Mouse (Mus musculus): ENCODE results near the gene Fbxw21.
"Not testable (repeated sequence)": the region's sequence is repeated elsewhere in the genome, so short reads cannot be mapped to it uniquely, and the experiment has no call there.

Gene Fbxw21

DNA sequence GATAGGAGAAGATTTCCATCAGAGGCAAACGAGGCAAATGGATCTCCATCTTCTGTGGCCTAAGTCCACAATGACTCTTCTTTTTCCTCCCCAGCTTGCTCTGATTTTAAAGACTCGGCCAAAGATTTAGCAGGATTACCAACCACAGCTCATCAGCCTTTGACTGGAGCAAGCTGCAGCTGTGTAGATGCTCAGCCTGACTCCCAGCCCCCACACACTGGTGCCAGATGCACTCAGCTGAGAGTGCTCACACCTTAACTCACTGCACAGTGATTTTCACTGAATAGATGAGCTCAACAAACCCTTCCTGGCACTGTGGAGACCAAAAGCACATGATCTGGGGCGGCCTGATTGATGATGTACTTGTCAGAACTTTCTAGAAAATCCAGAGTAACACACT is at the start of gene Fbxw21:
Gene Fbxw21 (minus strand): TSS at position 101 of the 400 bp plus-strand sequence.
- no peak for DNase-seq

DNA sequence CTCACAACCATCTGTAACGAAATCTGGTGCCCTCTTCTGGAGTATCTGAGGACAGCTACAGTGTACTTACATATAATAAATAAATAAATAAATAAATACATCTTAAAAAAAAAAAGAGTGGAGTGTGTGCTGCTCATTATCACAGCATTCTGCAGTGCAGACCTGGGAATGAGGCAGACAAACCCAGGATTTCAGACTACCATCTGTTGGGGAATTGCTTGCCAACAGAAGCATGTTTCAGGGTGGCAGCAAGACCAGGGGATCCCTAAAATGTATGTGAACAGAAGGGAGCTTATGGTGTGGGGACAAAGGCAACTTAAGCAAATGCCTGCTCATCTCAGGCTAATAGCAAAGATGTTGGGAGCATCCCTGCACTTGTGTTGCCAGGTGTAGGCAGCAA is 39.5 kb upstream of the Fbxw21 start:
- not testable (repeated sequence) for DNase-seq

DNA sequence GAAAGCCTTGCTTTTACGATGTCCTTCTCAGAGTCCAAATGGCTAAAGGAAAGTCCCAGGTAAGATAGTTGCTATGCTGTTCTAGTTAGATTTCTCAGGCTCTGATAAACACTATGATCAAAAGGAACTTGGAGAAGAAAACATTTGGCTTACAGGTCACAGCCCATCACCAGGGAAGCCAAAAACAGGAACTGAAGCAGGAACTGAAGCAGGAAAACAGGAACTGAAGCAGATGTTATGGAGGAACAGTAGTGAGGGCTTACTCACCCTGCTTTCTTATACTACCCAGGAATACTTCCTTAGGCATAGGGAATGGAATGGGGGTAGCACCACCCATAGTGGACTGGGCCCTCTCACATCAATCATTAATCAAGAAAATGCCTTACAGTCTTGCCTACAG is 38.5 kb upstream of the Fbxw21 start:
- DNase-seq, result no peak

DNA sequence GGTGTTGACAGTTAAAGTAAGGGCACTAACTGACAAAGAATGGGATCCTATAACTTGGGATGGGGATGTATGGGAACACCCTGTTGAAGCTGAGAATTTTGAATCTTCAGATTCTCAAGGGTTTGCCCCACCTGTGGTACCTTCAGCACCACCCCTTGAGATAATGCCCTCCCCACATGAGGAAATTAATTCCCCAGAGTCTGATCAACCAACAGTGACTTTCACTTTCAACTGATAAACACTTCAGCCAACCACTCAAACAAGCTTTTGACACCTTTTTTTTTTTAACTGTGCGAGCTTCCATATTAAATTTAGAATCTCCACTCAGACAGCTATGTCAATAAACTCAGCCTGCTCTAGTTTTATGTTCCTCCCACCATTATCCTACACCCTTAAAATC is 37.5 kb upstream of the Fbxw21 start:
- no peak for DNase-seq

DNA sequence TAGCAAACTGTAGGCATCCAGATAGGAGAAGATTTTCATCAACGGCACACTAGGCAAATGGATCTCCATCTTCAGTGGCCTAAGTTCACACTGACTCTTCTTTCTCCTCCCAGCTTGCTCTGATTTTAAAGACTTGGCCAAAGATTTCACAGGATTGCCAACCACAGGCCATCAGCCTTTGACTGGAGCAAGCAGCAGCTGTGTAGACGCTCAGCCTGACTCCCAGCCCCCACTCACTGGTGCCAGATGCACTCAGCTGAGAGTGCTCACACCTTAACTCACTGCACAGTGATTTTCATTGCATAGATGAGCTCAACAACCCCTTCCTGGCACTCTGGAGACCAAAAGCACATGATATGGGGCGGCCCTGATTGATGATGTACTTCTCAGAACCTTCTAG is 34.0 kb upstream of the Fbxw21 start, which contains the start of gene Fbxw13:
Gene Fbxw13 (minus strand): TSS at position 101 of the 400 bp plus-strand sequence.
- DNase-seq, result not testable (repeated sequence)

DNA sequence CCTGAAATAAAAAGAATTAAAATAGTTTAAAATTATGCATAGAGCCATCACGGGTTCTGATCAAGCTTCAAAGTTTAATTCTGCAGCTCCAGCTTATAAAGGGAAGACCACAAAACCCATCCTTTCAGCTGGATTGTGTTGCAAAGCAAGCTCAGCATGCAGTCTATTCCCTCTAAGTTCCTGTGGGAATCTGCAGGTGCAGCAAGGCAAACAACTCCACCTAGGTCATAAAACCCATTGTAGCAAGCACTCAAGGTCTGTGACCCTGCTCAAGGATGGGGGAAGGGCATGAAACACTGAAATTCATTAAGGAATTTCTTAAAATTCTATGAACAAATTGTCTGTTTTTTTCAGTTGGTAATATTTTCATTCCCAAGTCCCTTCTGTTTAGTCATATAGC is 15.4 kb upstream of the Fbxw21 start:
- no peak for DNase-seq

DNA sequence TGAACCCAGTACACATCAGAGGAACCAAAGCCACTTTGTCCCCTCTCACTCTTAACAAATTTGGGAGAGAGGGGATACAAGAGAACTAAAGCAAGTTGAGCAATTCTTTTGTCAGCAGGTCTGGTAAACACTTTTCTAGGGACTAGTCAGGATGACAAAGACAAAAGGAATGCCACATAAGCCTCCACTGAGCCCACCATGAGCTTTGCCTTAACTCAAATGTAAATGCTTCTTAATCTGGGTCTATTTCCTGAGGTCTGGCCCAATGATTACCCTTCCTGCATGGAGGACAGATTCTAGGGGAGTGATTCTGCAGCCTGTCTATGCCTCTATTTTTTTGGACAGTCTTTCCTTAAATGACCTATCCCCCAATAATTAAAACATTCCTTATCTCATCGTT is 14.5 kb upstream of the Fbxw21 start:
- DNase-seq, result no peak

DNA sequence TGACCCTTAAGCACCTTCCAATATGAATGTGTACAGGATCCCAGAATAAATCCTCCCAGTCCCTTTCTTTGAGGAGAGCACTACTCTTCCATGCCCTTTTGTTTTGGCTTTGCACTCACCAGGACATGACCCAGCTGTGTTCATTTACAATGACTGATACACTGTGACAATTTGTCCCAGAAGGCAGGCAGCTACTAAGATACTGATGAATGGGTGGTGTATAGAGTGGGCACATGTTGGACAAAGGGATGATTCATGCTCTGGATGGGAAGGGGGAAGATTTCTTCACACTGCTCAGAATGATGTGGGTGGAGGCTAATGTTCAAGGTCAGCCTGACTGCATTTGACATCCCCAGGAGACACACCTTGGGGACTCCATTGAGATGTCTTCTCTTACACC is 5.5 kb upstream of the Fbxw21 start:
- no peak for DNase-seq

DNA sequence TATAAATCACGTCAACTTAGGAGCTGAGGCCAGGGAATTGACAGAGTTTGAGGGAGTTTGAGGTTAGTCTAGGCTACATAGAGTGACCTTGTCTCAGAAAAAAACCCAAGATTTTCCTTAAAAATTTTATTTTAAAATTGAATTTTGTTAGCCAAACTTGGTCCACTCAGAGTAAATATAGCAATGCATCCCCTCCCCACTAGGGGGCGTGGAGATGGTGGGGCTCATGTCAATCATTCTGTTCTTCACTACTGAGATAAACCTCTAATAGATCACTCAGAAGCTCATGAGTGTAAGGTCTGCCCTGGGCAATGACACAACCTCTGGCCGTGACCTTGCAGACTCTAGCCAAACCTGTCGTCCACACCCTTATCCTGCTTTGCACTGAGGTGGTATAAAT is 21.4 kb downstream of the Fbxw21 start:
- DNase-seq, result not testable (repeated sequence)

DNA sequence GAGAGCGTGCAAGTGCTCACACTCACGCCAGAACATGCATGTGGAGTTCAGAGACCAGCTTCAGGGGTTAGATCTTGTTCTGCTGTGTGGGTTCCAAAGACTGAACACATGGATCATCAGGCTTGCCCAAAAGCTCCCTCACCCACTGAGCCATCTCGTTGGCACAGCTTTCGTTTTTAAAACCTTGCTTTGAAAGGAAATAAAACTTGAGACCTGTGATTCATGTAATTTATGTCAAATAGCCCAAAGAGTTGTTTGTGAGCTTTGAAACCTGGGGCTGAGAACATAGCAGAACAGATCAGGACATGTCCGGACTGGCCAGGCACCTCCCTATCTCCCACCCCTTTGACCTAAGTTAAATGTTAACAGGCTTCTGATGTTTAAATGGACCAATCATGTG is 31.8 kb downstream of the Fbxw21 start:
- DNase-seq, result no peak

DNA sequence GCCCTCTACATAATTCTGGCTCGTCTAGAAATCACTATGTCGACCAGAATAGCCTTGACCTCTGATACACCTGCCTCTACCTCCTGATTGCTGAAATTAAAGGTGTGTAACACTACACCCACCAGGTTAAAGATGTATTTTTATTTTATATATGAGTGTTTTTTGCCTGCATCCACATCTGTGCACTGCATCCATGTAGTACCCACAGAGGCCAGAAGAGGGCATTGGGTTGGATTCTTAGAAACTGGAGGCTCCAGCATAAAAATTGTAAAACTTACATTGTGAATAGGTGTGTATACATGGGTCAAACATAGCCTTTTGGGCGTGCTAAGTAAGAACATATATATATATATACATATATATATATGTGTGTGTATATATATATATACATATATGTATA is 33.6 kb downstream of the Fbxw21 start:
- no peak for DNase-seq

DNA sequence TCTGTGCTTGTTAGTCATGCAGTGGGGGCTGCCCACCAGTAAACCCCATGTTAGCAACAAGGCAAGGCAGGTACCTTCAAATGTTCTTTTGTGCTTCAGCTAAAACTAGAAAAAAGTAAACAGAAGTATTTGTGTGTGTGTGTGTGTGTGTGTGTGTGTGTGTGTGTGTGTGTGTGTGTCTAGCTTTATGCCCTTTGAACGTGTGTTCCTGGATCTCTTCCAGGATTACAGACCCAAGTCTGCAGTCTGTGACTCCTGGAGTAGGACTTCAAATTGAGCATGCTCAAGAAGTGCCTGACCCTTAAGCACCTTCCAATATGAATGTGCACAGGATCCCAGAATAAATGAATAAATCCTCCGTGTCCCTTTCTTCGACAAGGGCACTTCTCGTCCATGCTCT is 34.8 kb downstream of the Fbxw21 start:
- DNase-seq, result no peak

DNA sequence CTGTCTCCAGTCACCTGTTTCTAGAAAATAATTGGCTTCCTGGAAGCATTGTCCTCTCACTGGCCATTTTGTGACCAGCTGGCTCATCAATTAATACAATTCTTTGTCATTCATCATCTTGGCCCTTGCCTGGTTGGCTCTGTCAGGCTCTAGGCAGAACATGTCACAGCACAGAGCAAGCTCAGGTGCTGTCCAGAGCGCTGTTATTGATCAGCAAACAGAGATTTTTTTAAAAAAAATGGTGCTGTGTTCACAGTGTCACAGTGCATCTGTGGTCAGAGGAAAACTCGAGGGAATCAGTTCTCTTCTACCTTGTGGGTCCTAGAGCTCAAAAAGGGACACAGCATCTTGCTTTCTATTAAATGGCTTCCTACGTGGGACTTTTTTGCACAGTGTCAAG is 36.4 kb downstream of the Fbxw21 start:
- DNase-seq, result no peak

DNA sequence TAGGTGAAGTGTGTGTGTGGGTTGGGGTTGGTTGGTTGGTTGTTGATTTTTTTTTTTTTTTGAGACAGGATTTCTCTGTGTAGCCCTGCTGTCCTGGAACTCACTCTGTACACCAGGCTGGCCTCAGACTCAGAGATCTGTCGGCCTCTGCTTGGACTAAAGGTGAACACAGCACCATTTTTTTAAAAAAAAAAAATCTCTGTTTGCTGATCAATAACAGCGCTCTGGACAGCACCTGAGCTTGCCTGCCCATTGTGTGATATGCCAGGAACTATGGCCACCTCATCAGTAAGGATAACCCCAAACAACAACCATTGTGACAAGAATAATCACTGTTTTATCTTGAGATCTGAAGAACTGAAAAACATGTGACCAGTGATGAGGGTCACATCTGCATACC is 36.8 kb downstream of the Fbxw21 start:
- no peak for DNase-seq

DNA sequence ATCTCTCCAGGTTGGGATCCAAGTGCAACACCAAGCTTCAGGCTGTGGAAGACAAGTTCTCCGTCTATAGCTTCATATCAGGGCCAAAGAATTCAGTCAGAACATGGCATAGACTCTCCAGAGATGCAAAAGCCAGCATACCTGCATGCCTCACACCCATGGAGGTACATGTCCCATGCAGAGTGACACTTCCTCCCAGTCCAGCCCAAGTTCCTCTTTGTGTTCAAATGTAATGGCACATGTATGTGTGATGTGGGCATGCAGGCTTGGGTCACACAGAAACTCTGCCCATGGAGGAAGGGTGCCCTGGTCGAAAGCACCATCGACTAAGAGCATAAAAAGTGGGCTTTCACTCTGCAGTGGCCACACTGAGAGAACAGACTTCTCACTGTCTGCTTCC is 37.7 kb downstream of the Fbxw21 start:
- no peak for DNase-seq

DNA sequence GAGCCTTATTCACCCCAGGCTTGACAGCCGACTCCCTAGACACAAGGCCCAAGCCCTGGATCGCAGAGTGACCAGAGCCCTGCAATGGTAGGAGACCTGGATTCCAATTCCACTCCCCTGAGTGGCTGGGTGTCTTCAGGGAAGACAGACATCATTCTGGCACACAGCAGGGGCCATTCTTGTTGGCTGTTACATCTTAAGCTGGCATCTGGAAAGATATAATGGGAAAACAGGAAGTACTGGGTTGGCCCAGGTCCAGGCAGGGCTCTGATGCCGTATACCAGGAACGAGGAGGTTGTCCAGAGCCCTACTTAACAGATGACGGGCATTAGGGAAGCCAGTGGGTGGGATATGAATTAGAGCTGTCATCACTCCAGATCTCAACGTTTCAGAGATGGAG is 38.6 kb downstream of the Fbxw21 start:
- no peak for DNase-seq

DNA sequence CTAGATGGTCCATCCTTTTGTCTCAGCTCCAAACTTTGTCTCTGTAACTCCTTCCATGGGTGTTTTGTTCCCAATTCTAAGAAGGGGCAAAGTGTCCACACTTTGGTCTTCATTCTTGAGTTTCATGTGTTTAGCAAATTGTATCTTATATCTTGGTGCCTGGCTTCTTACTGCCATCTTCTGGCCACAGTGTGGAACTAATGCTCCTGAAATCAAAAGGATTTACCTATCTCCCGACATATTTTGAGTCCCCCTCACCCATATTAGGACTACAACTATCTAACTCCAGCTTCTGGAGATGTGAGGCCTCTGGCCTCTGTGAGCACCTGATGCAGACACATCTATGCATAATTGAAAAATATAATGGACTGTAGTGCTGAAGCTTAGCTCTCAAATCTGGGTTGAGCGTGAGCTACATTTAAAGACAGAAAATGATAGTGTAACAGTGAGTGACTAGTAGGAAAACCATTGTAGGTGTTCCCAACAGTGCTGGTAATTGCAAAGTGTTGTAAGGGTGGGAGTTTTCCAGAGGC is 39.2 kb downstream of the Fbxw21 start:
- DNase-seq, result no peak

DNA sequence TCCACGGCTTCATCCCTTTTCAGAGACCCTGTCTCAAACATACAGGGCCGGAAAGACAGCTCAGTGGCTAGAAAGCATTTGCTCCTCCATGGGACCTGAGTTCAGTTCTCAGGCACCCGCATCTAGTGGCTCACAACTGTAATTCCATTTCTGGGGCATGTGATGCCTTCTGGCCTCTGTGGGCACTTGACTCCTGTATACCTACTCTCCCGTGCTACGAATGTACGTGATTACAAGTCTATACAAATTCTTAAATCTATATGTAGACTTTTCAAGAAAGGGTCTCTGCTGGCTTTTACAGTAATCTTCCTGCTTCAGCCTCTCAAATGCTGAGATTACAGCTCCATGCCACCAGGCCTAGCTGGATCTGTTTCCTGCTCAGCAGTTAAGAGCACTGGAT is 40.9 kb downstream of the Fbxw21 start:
- no peak for DNase-seq

DNA sequence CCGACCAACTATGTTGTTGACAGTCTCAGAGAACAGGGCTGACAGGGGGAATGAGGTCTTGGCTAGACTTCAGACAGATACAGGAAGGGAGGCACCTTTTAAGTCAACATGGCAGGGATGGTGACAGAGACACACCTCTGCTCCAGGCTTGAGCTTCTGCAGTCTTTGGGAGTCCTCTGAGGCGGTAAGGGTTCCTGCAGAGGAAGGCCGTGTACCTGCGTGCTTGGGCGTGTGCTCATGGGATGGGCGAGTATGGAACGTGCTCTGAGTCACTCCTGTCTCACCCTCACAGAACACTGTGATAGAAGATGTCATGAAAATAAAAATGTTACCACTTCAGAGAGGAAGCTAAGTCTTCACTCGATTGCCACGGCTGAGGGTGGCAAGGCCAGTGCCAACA is 42.3 kb downstream of the Fbxw21 start:
- DNase-seq, result no peak

DNA sequence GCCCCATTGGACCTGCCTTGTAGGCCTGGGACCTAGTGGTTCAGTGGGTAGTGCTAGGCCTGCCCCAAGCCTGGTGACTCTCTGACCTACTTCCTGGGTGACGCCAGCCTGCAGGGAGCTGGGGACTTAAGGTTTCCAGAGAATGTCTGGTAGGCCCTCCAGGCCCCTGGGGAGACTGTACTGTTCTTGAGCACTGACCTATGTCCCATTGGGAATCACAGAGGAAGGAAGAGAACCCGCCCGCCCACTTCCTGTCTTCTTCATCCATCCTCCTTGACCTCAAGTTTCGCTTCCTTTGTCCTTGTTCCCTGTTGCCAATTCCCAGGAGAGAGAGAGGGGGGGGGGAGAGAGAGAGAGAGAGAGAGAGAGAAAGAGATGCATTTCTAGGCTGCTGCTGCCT is 43.7 kb downstream of the Fbxw21 start:
- DNase-seq, result no peak

DNA sequence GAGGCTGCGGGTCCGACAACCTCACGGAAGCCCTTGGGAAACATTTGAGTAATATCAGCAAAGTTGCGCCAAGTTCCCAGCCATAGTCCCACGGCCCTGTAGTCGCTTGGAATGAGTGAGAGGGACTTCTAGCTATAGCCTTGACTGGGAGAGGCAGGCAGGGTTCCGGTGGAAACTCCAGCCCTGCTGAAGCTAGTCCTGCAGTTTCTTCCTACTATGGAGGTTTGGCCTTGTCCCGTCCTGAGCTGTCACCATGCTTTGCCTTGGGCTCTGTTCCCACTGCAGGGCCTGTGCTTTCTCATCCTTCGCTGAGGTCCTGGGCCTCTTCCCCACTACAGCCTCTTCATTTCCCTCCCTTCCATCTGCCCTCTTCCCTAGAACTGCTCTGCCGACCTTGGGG is 45.6 kb downstream of the Fbxw21 start:
- DNase-seq, result no peak

DNA sequence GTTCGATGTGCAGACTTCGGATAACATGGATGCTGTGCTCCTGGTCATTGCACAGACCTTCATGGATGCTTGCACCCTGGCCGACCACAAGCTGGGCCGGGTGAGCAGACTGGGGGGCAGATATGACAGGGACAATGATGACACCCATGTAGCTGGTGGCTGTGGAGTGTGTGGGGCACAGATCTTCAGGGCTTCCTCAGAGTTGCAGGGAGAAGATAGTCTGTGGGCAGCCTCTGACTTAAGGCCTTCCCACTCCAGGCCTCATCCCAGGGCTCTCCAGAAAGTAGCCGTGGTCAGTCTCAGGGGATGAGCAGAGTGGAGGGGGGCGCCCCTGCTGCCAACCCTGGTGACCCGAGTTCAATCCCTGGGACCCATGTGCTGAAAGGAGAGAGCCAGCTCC is 47.0 kb downstream of the Fbxw21 start:
- no peak for DNase-seq

DNA sequence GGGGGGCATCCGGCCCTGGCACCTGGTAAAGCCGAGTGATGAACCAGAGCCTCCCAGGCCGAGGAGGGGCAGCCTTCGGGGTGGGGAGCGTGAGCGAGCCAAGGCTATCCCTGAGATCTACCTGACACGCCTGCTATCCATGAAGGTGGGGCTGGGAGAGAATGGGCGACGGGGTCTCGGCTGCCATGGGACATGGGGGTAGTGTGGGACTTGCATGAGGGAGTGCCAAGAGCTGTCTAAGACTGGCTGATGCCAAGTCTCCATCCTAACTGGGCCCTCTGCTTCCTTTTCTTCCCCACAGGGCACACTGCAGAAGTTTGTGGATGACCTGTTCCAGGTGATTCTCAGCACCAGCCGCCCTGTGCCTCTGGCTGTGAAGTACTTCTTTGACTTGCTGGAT is 47.6 kb downstream of the Fbxw21 start:
- DNase-seq, result no peak

DNA sequence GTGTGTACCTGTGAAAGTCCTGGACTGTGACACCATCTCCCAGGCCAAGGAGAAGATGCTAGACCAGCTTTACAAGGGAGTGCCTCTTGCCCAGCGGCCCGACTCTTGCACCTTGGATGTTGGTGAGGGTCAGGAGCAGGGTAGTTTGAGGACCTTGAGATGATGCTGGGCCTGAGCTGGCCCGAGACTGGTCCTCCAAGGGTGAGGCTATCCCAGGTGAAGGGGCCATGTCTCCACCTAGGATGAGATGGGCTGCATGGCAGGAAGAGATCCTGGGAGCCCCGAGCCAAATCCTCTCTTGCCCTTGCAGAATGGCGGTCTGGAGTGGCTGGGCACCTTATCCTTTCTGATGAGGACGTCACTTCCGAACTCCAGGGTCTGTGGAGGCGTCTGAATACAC is 48.5 kb downstream of the Fbxw21 start:
- DNase-seq, result no peak

DNA sequence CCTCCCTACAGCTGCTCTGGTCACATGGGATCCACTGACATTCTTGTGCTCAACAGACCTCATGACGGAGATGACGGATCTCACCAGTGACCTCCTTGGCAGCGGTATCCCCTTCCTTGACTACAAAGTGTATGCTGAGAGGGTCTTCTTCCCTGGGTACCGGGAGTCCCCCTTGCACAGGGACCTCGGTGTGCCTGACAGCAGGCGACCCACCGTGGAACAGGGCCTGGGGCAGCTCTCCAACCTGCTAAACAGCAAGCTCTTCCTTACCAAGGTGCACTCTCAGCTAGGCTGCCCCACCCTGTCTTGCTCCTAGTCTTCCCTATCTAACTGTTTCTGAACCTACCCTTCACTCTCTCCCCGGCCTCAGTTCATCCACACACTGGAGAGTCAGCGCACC is 50.2 kb downstream of the Fbxw21 start:
- no peak for DNase-seq

DNA sequence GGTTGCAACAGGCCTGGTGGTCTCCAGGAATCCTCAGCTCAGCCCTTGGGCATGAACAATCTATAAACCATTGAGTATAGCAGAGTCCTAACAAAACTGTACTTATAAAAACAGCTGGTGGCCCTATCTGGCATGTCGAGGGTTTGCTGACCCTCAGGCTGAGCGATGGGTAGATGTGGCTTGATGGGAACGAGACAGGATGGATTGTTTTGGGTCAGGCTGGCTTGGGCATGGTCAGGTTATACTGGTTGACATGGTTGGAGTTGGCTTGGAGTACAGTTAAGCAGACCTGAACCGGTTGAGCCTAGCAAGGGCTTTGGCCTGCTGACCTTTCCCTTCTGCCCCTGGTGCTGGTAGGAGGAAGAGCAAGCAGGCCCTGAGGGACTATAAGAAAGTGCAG is 50.7 kb downstream of the Fbxw21 start:
- no peak for DNase-seq
